Mouse (Mus musculus) liver, postnatal 0 days (tissue): ENCODE measurements at regions not wholly inside any gene's neighbourhood (a gene's known extent, or its start where the extent isn't known, plus 50 kb on each side); places are given as distances from the start of the nearest gene placed in this dataset.

ENCODE experiments used
- CTCF ChIP-seq: sonication (generic); IDR thresholded peaks from 2 replicates; pipeline ENCODE4 v1.5.1; 2016; ENCODE audit warnings: antibody characterized with exemption, low read depth
- EP300 ChIP-seq: IDR thresholded peaks from 2 replicates; pipeline ENCODE4 v1.6.1; 2016; ENCODE audit warnings: antibody characterized with exemption, low read depth, mild to moderate bottlenecking

- TF ChIP-seq CTCF (no peak), EP300 (no peak)
Measured at GRCm38 (mm10) chr4:100707125-100707524, 69.3 kb upstream of the Cachd1 start.
